Mouse (Mus musculus) mammary gland, adult 2 months (tissue): Measurements from ENCODE around the gene Olfr1360. TPM values are rescaled to one million over a fixed set of nuclear protein-coding genes. Genes with fewer than 3 reads are reported as not detected.

Experiments used
- polyA plus RNA-seq: library from polyadenylated mRNA; depleted of rRNA; stranded (reverse); fragments of >200 nt; gene quantifications from 2 replicates; pipeline ENCODE4 v1.2.3, GENCODE M21; 2012; ENCODE audit warnings: low replicate concordance; rRNA removed

Olfr1360 gene
- not detected in 2 replicates for polyA plus RNA-seq

GRCm38 (mm10) chr13:21677305-21677704, at the start of gene Olfr1360:
TSS of gene Olfr1360 (minus strand) at chr13:21677405.

DNA sequence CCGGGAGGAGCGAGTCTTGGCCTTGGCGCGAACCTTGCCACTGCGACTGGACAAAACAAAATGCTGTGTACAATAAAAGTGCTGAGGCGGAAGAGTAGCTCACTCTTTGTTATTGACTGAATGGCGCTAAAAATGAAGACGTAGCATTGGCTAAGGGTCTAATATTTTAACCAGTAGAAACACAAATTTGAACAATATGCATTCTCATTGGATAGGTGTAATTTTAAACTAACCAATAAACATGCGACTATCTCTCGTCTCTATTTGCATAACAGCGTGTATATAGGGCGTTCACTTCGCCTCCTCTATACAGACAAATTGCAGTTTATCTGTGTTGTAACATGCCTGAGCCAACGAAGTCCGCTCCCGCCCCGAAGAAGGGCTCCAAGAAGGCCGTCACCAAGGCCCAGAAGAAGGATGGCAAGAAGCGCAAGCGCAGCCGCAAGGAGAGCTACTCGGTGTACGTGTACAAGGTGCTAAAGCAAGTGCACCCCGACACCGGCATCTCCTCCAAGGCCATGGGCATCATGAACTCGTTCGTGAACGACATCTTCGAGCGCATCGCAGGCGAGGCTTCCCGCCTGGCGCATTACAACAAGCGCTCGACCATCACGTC, 44.7 kb upstream of the Olfr1360 start, which contains the start of gene Hist1h2bm:
Hist1h2bm (plus strand) TSS at position 288 of the 616 bp plus-strand sequence.

DNA sequence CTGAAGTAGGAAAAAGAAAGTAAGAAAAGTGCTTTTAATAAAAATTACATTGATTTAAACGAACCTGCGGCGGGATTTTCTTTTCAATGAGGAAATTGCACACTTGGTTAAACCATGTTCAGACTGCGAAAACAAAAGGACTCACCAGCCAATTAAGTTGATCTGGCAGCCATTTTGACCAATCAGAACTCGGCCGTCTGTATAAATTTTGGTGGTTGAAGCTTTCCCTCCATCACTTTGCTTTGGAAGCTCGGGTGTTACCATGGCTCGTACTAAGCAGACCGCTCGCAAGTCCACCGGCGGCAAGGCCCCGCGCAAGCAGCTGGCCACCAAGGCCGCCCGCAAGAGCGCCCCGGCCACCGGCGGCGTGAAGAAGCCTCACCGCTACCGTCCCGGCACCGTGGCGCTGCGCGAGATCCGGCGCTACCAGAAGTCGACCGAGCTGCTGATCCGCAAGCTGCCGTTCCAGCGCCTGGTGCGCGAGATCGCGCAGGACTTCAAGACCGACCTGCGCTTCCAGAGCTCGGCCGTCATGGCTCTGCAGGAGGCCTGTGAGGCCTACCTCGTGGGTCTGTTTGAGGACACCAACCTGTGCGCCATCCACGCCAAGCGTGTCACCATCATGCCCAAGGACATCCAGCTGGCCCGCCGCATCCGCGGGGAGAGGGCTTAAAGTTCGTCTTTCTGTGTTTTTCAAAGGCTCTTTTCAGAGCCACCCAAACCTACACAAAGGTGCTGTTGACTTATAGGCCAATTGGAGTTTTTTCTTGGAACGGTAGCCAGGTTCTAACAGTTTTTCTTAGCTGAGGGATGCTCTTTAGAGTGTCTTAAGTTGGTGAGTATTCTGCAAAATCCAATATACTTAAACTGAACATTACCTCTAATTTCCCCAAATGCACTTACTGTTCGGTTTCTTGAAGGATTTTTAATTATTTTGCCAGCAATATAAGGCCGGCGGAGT, 40.5 kb upstream of the Olfr1360 start, which contains the start of gene Hist1h3h:
Hist1h3h (plus strand) TSS at position 263 of the 961 bp plus-strand sequence.

GRCm38 (mm10) chr13:21715864-21716539, 38.8 kb upstream of the Olfr1360 start, which contains the start of the genes Hist1h2bl and Hist1h2ai:
TSS of gene Hist1h2bl (minus strand) at chr13:21716143.
TSS of gene Hist1h2ai (plus strand) at chr13:21716422.

GRCm38 (mm10) chr13:21697811-21698210, 20.6 kb upstream of the Olfr1360 start, which contains the start of gene Olfr1359:
TSS of gene Olfr1359 (plus strand) at chr13:21698111.

DNA sequence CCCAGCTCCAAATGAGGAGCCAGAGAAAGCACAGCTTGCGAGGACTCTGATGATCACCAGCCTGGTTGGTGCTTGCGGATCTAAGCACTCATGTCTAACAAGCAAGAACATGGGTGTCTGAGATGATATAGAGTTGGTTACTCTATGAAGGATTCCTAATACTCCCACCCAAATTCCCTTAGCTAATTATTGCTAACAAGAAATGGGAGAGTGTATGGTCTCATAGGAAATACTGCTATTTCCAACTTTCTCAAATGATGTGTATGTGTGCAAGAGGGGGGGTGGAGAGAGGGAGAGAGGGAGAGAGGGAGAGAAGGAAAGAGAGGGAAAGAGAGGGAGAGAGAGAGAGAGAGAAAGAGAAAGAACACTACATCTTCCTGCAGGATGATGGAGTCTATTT, 13.9 kb downstream of the Olfr1360 start, which contains the start of gene Olfr1361:
Olfr1361 (minus strand) TSS at position 101 of the 400 bp plus-strand sequence.

DNA sequence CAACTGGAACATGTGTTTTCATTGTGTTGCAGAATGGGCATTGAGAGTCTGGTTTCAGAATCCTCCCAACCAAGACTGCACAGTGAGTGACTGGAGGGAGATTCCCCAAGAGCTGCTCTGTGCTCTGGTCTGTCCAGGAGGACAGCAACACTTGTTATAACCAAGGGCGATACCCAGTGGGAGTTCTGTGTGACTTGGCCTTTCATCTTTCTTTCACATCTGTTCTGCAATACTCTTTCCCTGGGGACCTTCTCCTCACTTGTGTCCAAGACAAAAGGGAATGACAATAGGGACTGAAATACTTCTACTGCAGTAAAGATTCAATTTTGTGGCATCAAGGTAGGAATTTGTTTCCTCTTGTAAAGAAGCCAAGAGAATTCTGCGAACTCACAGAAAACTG, 34.8 kb downstream of the Olfr1360 start, which contains the start of gene Olfr11:
Olfr11 (minus strand) TSS at position 101 of the 400 bp plus-strand sequence.

Other genes with a start within 250 kb of the Olfr1360 start
- 0.13 and 0.37 TPM in 2 replicates for gene Pgbd1, start 236.3 kb downstream of the Olfr1360 start, polyA plus RNA-seq
- gene Zscan26, start 223.7 kb downstream of the Olfr1360 start, polyA plus RNA-seq, result 8.0 and 24.0 TPM in 2 replicates
- 0.78 and 0.93 TPM in 2 replicates for gene Nkapl, start 208.9 kb downstream of the Olfr1360 start, polyA plus RNA-seq
- 0.83 and 0.84 TPM in 2 replicates for gene Zkscan4, start 198.5 kb downstream of the Olfr1360 start, polyA plus RNA-seq
- not detected in 2 replicates for gene Gm10065, start 198.0 kb downstream of the Olfr1360 start, polyA plus RNA-seq
- 0.10 and 0.29 TPM in 2 replicates for gene AK157302, start 182.2 kb downstream of the Olfr1360 start, polyA plus RNA-seq
- 7.7 and 27.9 TPM in 2 replicates for gene Gm11273, start 176.0 kb downstream of the Olfr1360 start, polyA plus RNA-seq
- 2.2 and 7.0 TPM in 2 replicates for gene Zkscan8, start 146.3 kb downstream of the Olfr1360 start, polyA plus RNA-seq
- not detected in 2 replicates for gene Olfr1366, start 134.6 kb downstream of the Olfr1360 start, polyA plus RNA-seq
- not detected in 2 replicates for gene Olfr1535, start 117.5 kb downstream of the Olfr1360 start, polyA plus RNA-seq
- not detected in 2 replicates for gene Olfr1364, start 95.6 kb downstream of the Olfr1360 start, polyA plus RNA-seq
- 0.03 and 0.04 TPM in 2 replicates for gene Olfr1362, start 63.4 kb downstream of the Olfr1360 start, polyA plus RNA-seq
- gene Olfr11, start 34.9 kb downstream of the Olfr1360 start, polyA plus RNA-seq, result 0.03 TPM in 1 of 2 replicates, not detected in the other
- gene Olfr1361, start 14.0 kb downstream of the Olfr1360 start, polyA plus RNA-seq, result not detected in 2 replicates
- not detected in 2 replicates for gene Olfr1359, start 20.7 kb upstream of the Olfr1360 start, polyA plus RNA-seq
- gene Hist1h2bl, start 38.7 kb upstream of the Olfr1360 start, polyA plus RNA-seq, result 1.7 and 11.3 TPM in 2 replicates
- 2.7 and 18.5 TPM in 2 replicates for gene Hist1h2ai, start 39.0 kb upstream of the Olfr1360 start, polyA plus RNA-seq
- 6.1 and 31.9 TPM in 2 replicates for gene Hist1h3h, start 40.3 kb upstream of the Olfr1360 start, polyA plus RNA-seq
- gene Hist1h2bm, start 44.6 kb upstream of the Olfr1360 start, polyA plus RNA-seq, result 1.3 and 2.3 TPM in 2 replicates
- 1.0 and 2.4 TPM in 2 replicates for gene Hist1h4j, start 57.7 kb upstream of the Olfr1360 start, polyA plus RNA-seq
- 2.8 and 15.5 TPM in 2 replicates for gene Hist1h4k, start 73.1 kb upstream of the Olfr1360 start, polyA plus RNA-seq
- 3.4 and 19.7 TPM in 2 replicates for gene Hist1h2ak, start 76.4 kb upstream of the Olfr1360 start, polyA plus RNA-seq
- gene Hist1h2bn, start 76.7 kb upstream of the Olfr1360 start, polyA plus RNA-seq, result 2.6 and 14.3 TPM in 2 replicates
- gene Hist1h1b, start 103.2 kb upstream of the Olfr1360 start, polyA plus RNA-seq, result 0.23 and 0.54 TPM in 2 replicates
- 9.6 and 20.0 TPM in 2 replicates for gene Hist1h3i, start 106.0 kb upstream of the Olfr1360 start, polyA plus RNA-seq
- gene Hist1h2an, start 109.8 kb upstream of the Olfr1360 start, polyA plus RNA-seq, result 1.3 and 17.7 TPM in 2 replicates
- gene Hist1h2bp, start 110.1 kb upstream of the Olfr1360 start, polyA plus RNA-seq, result 1.1 and 1.5 TPM in 2 replicates
- gene Hist1h2bq, start 132.8 kb upstream of the Olfr1360 start, polyA plus RNA-seq, result 22.4 and 30.9 TPM in 2 replicates
- gene Hist1h2ao, start 133.1 kb upstream of the Olfr1360 start, polyA plus RNA-seq, result not detected in 2 replicates
- not detected in 2 replicates for gene Hist1h4m, start 134.3 kb upstream of the Olfr1360 start, polyA plus RNA-seq
- 4.9 and 22.8 TPM in 2 replicates for gene Hist1h4n, start 154.8 kb upstream of the Olfr1360 start, polyA plus RNA-seq
- gene Hist1h2ap, start 156.1 kb upstream of the Olfr1360 start, polyA plus RNA-seq, result 38.2 and 359 TPM in 2 replicates
- 19.9 and 27.5 TPM in 2 replicates for gene Hist1h2br, start 156.3 kb upstream of the Olfr1360 start, polyA plus RNA-seq